Mouse (Mus musculus) liver, adult 2 months (tissue): ENCODE measurements around the gene Clec16a. TPM values are rescaled to one million over a fixed set of nuclear protein-coding genes. Genes with fewer than 3 reads are reported as not detected.

Source experiments
- DNase-seq: peaks from one replicate; pipeline ENCODE4 v3.0.0-alpha.2; 2011; ENCODE audit warnings: low read depth, low spot score; ENCODE audit errors: extremely low read depth
- H3K27ac ChIP-seq: fragments of 200-500 bp; replicated peaks from 2 replicates; pipeline ENCODE4 v1.5.1; 2012; ENCODE audit warnings: low read depth, mild to moderate bottlenecking, control low read depth, inconsistent platforms, low read length; ENCODE audit not compliant: insufficient read depth
- H3K27me3 ChIP-seq: fragments of 200-500 bp; 2 replicates; pipeline ENCODE4 v1.6.1; 2012; ENCODE audit warnings: mild to moderate bottlenecking, moderate library complexity, low read length, inconsistent platforms; ENCODE audit not compliant: control insufficient read depth, insufficient read depth
- H3K36me3 ChIP-seq: fragments of 200-500 bp; 2 replicates; pipeline ENCODE4 v1.6.1; 2012; ENCODE audit warnings: low read length, inconsistent platforms; ENCODE audit not compliant: control insufficient read depth, insufficient read depth
- H3K4me1 ChIP-seq: fragments of 200-500 bp; 2 replicates; pipeline ENCODE4 v1.6.1; 2011; ENCODE audit warnings: low read length; ENCODE audit not compliant: control insufficient read depth, insufficient read depth
- H3K4me3 ChIP-seq: fragments of 200-500 bp; 2 replicates; pipeline ENCODE4 v1.5.1; 2011; ENCODE audit warnings: low read depth, mild to moderate bottlenecking, control low read depth, low read length, moderate library complexity; ENCODE audit not compliant: insufficient read depth
- H3K79me2 ChIP-seq: fragments of 200-500 bp; 2 replicates; pipeline ENCODE4 v1.6.1; 2012; ENCODE audit warnings: inconsistent platforms, mild to moderate bottlenecking, low read length, moderate library complexity; ENCODE audit not compliant: control insufficient read depth, insufficient read depth
- H3K9ac ChIP-seq: fragments of 200-500 bp; 2 replicates; pipeline ENCODE4 v1.6.1; 2012; ENCODE audit warnings: low read depth, mild to moderate bottlenecking, control low read depth, inconsistent platforms, low read length
- CTCF ChIP-seq: fragments of 200-500 bp; IDR thresholded peaks from 2 replicates; pipeline ENCODE4 v1.5.1; 2011; ENCODE audit warnings: low read depth, low read length, control low read depth
- POLR2A ChIP-seq: fragments of 200-500 bp; IDR thresholded peaks from 2 replicates; pipeline ENCODE4 v1.6.1; 2011; ENCODE audit warnings: low read length, control low read depth; ENCODE audit not compliant: insufficient read depth; ENCODE audit errors: extremely low read depth
- WGBS: fragments of 180-500 bp; shearing (Covaris S2); methylation state at CpG from one replicate; pipeline ENCODE4 v1.1.7; 2018; 5-methylcytosine and 5-hydroxymethylcytosine counted together
- polyA plus RNA-seq: library from polyadenylated mRNA; depleted of rRNA; stranded (reverse); fragments of >200 nt; gene quantifications from 2 replicates; pipeline ENCODE4 v1.2.3, GENCODE M21; 2012
- total RNA-seq: library from RNA; depleted of rRNA; stranded (reverse); fragments of >200 nt; gene quantifications from 2 replicates; pipeline ENCODE4 v1.2.3, GENCODE M21; 2014

Clec16a gene
- total and polyA plus RNA-seq, 2 experiments: 9.8 to 11.6 TPM

- no peak for DNase-seq
- peaks cover 52% of the 10 kb centered on the region for H3K79me2 ChIP-seq
- H3K27me3 ChIP-seq: no peaks in the 10 kb centered on the region
- H3K9ac ChIP-seq: no peak overlapping the region
- H3K4me3 ChIP-seq: no peak overlapping the region
- H3K36me3 ChIP-seq: no peaks in the 10 kb centered on the region
- TF ChIP-seq POLR2A (no peak), CTCF (no peak)
- H3K4me1 ChIP-seq: peaks cover 4% of the 10 kb centered on the region; the same call in 1 of the 2 replicates
- WGBS: 69% methylated on average over 3 of the region's 3 CpGs
- H3K27ac ChIP-seq: no peak overlapping the region
These were observed 3.8 kb downstream of the Clec16a start for GRCm38 (mm10) chr16:10548938-10549337.

GRCm38 (mm10) chr16:10549600-10549999, 4.5 kb downstream of the Clec16a start:
- H3K36me3 ChIP-seq: no peaks in the 10 kb centered on the region
- DNase-seq: no peak
- H3K27ac ChIP-seq: no peak overlapping the region
- no peak overlapping the region for H3K4me3 ChIP-seq
- 83% methylated on average over 2 of the region's 2 CpGs for WGBS
- H3K27me3 ChIP-seq: no peaks in the 10 kb centered on the region
- H3K9ac ChIP-seq: no peak overlapping the region
- peaks cover 52% of the 10 kb centered on the region for H3K79me2 ChIP-seq
- peaks cover 4% of the 10 kb centered on the region; the same call in 1 of the 2 replicates for H3K4me1 ChIP-seq
- no peak for TF ChIP-seq POLR2A
- no peak for TF ChIP-seq CTCF

- no peak overlapping the region for H3K9ac ChIP-seq
- 70% methylated on average over 4 of the region's 4 CpGs for WGBS
- H3K36me3 ChIP-seq: no peaks in the 10 kb centered on the region
- TF ChIP-seq POLR2A (no peak), CTCF (no peak)
- H3K4me1 ChIP-seq: no peaks in the 10 kb centered on the region
- H3K27me3 ChIP-seq: no peaks in the 10 kb centered on the region
- H3K27ac ChIP-seq: no peak overlapping the region
- peaks cover 41% of the 10 kb centered on the region for H3K79me2 ChIP-seq
- DNase-seq: no peak
- H3K4me3 ChIP-seq: no peak overlapping the region
These were observed 6.5 kb downstream of the Clec16a start for GRCm38 (mm10) chr16:10551592-10551991.

GRCm38 (mm10) chr16:10553858-10554257, 8.7 kb downstream of the Clec16a start:
- WGBS: 86% methylated on average over 2 of the region's 2 CpGs
- no peak overlapping the region for H3K9ac ChIP-seq
- peaks cover 27% of the 10 kb centered on the region for H3K79me2 ChIP-seq
- DNase-seq: no peak
- no peaks in the 10 kb centered on the region for H3K27me3 ChIP-seq
- no peak for TF ChIP-seq CTCF
- TF ChIP-seq POLR2A: no peak
- 0 out of 2 replicates have a peak, but pooled peaks cover 2% of the 10 kb centered on the region for H3K4me1 ChIP-seq
- no peak overlapping the region for H3K27ac ChIP-seq
- H3K36me3 ChIP-seq: no peaks in the 10 kb centered on the region
- no peak overlapping the region for H3K4me3 ChIP-seq

GRCm38 (mm10) chr16:10559991-10560390, 14.9 kb downstream of the Clec16a start:
- H3K79me2 ChIP-seq: no peaks in the 10 kb centered on the region
- H3K4me3 ChIP-seq: no peak overlapping the region
- peaks cover 14% of the 10 kb centered on the region for H3K36me3 ChIP-seq
- no peak overlapping the region for H3K9ac ChIP-seq
- WGBS: 78% methylated on average over 8 of the region's 8 CpGs
- H3K27me3 ChIP-seq: no peaks in the 10 kb centered on the region
- no peak overlapping the region for H3K27ac ChIP-seq
- no peak for DNase-seq
- TF ChIP-seq POLR2A (no peak), CTCF (no peak)
- 0 out of 2 replicates have a peak, but pooled peaks cover 2% of the 10 kb centered on the region for H3K4me1 ChIP-seq

- Histone ChIP-seq H3K4me3 (no peak overlapping the region), H3K36me3 (peaks cover 9% of the 10 kb centered on the region), H3K4me1 (no peaks in the 10 kb centered on the region), H3K9ac (no peak overlapping the region), H3K27ac (no peak overlapping the region), H3K27me3 (no peaks in the 10 kb centered on the region), H3K79me2 (no peaks in the 10 kb centered on the region)
- WGBS: 50% methylated on average over 4 of the region's 4 CpGs
- no peak for TF ChIP-seq POLR2A
- TF ChIP-seq CTCF: peak; percentile 97
- DNase-seq: peak; percentile 33
These were observed 20.2 kb downstream of the Clec16a start for GRCm38 (mm10) chr16:10565278-10565885.
